Mouse (Mus musculus): ENCODE data around the gene Trpm3.
A peak's percentile ranks its signal among the peaks of the same experiment; 100 is the strongest.

Trpm3 gene

DNA sequence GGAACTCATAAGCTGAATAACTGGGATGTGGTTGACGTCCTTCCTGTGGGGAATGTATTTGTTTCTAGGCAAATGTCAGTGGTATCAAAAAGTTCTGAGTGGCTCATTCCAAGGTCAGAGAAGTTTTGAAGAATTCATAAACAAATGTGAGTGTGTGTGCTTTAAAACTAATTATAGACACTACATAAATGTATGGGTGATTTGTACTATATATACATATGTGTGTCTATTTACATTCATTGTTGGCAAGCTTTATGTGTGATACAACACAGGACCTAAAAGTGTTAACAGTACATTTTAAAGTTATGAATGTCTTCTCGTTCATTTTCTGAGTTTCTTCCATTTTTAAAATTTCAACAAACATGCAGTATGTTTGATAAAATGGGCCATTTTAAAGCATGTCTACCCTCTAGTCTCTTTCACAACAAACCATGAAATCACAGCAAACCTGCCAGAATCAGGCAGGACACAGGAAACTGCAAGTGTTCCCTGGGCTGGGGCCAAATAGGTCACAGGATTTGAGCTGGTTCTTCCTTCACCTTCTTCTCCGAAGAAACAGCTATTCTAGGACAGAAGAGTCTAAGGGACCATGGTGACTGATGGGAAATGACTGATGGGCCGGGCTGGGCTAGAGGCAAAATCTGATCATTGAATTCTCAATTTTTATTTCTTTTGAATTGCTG is 334.3 kb downstream of the Trpm3 start:
- no peak for DNase-seq (ENCODE audit: low spot score in 2 of 2)

DNA sequence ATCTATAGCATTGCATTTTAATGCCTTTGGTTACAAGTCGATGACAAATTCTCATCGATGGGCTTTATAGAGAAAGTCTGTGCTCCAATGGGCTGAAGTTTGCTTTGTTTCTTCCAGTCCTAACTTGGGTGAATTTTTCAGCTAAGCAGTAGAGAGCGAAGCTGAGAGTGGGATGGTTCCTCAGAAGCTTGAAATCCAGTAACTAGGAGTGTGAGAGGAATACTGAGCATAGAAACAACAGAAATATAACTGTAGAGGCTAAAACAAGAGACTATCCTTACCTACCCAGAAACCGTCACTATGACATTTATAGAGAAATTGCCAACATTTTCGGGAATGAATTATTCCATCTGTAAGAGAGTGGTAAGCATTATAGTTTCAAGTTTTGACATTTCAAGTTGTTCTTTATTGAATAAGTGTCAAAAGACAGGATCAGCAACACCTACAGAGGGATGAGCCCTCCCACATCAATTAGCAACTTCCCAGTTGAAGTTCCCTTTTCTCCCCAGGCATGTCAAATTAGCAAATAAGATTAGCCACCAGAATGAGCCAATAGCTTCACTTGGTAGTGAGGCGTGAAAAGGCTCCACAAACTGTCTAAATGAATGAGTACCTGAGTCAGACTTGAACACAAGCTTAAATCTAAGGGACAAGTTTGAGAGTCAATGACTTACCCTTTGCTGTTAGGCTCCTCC is 339.6 kb downstream of the Trpm3 start:
- no peak for DNase-seq (ENCODE audit: low spot score in 2 of 2)

DNA sequence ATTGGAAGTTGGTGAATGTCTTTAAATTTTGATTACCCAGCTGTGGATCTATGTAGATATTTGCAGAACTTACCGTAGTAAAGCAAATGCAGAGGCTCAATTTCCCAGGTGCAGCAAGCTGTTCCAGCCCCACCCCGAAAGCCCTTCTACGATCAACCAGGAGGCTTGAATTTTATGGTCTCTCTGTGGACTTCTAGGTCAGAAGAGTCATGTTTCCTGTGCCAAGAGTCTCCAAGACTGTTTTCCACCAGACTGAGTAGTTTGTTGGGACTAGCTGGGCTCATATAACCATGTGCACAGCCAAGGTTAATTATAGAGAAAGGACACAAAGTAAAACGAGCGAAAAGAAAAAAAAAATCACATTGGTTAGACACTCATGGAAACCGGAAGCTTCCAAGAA is 364.6 kb downstream of the Trpm3 start:
- DNase-seq (ENCODE audit: low spot score in 2 of 2): no peak

DNA sequence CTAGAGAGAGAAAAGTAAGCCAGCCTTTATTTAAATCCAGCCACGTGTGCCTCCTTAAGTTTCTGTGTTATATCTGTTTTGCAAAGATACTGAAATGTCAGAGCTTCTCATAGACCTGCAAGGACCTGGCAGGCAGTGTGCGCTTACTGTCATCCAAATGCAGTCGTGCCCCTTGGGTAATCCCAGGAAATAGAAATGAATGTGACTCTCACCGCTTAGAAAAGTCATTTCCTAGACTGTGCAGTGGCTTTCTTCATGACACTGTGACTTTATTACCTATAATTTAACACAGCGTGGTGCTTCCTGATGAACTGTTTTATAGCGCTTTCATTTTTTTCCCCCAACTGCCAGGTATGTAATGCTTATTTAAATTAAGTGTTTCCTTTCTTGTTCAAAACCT is 379.7 kb downstream of the Trpm3 start:
- DNase-seq (ENCODE audit: low spot score in 2 of 2): no peak

DNA sequence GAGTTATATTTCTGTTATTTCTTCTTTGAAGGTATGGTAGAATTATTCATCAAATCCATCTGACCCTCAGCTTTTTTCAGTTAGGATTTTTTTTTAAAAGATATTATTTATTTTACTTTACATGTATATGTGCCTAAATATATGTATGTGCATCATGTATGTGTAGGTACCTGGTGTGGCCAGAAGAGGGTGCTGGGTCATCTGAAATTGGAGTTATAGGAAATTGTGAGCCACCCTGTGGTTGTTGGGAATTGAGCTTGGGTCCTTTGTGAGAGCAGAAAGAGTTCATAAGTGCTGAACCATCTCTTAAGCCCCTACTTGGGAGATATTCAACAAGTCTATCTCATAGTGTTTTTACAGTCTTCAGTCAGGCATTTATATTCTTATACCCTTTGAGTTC is 389.1 kb downstream of the Trpm3 start:
- no peak for DNase-seq (ENCODE audit: low spot score in 2 of 2)

DNA sequence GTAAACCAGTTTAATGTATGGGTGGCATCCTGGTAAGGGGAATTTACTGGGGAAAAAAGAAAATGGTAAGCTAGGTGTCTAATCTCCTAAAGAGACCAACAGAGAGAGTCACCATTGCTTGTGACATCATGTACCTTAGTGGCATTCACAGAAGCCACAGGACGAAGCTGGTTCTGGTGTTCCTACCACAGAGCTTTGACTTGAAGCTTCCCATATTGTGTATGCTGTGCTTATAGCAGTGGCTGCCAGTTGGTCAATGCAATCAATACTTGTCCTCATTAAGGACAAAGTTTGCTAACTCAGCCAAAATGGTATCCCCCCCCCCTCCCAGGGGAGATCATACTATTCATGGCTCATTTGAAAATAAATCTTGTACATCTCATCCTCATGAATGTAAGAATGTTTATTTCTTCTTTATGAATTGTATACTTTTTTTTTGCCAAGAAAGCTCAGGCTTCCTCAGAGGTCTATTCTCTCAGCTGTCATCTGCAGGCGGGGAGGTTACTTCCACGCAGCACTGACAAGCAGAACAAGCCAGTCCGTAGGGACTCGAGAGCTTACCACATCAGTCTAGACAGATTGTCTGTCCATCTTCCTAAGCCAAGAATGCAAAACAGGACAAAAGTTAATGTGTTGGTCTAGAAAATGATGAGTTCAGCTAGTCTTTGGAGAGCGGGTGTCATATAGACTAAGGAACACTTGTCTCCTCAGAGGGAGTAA is 404.3 kb downstream of the Trpm3 start:
- no peak for DNase-seq (ENCODE audit: low spot score in 2 of 2)

DNA sequence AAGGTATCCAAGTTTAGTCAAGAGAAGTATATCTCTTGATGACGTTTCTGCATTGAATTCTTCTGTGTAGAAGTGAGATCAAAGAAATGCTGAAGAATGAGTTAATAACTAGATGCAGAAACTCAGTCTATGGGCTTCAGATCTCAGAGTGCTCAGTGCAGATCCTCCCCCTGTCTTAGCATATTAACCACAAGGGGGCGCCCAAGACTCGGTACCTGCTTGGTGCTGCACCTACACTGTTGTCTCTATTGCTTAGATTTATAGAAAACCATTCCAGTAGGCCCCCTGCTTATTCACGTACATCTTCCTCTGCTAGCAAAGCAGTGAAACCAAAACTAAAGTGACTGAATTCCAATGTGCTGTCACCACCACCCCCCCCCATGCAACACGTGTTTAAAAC is 413.3 kb downstream of the Trpm3 start:
- DNase-seq (ENCODE audit: low spot score in 2 of 2): peak in 1 of 2 experiments; percentile 1

DNA sequence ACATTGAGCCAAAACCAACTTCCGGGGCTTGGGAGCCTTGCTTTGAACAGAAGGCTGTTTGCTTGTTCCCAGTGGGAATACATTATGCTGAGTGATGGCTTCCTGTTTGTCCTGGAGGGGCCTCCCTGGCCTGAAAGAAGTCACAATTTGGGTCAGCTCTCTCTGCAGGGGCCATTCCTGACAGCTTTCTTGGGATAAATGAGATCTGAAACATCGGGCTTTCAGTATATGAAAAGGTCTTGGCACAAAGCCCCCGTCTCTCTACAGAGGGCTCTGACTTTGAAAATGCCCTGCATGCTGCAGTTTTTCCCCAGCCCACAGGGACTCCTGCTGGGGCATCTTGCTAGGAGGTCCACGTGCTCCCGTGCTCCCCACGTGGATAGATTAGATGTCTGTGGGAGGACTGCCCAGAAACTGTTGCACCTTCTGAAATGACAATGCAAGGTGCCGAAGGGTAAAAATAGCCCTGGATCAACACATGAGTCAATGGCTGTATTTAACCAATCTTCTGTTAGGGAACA is 415.6 kb downstream of the Trpm3 start:
- no peak for DNase-seq (ENCODE audit: low spot score in 2 of 2)

DNA sequence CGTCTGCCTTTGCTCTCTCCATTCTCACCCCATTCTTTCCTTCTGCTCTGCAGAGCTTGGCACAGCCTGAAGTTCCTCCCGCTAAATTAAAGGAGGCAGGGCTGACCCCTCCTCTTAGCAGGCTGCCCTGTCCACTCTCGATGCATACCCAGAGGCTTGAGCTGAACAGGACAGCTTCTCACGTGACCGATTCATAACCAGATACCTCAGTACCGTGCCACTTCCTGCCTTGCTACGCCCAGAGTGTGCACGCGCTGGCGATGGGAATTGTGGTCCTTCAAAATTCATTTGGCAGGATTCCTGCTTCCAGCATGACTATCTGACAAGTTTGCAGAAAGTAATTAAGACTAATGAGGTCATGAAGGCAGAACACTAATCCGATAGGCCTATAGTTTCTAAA is 433.6 kb downstream of the Trpm3 start:
- DNase-seq (ENCODE audit: low spot score in 2 of 2): no peak

DNA sequence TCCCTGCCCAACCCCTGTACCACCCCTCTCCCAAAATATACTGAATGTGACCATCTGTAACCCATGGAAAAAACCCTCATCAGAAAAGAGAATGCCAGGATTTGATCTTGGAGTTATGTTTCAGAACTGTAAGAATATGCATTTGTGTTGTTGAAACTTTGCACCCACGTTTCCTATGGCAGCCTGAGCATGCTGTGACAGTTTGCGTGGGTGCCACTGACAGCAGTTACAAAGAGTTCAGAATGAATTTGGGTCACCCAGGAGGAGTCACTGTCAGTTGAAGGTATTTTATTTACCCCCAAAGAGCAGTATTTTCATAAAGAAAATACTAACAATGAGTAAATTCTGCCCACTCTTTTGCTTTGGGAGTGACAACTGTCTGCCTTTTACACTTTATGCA is 434.0 kb downstream of the Trpm3 start:
- DNase-seq (ENCODE audit: low spot score in 2 of 2): no peak

DNA sequence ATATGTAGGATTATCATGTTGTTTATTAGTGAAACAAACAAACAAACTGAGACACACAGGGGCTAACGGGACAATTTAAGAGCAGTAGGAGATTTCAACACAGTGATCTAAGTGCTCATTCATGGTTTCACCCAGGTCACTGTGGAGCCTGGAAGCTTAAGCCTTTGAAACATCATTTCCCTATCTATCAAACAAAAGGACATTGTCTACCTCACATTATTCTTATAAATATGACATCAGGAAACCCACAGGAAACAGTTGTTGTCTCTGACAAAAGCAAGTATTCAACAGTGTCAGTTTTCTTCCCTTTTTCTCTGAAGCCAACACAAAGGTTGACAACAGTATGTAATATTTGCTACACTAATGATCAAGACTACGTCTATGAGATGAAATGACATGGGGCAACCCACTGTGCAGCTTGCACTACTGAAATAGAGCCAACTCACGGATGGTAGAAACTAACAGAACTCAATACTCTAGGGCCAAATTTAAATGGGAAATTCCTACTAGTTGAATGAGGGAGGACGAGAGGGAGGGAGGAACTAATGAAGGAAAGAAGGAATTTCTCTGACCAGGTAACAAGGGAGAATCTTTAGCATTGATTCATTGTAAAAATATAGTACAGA is 443.4 kb downstream of the Trpm3 start:
- DNase-seq (ENCODE audit: low spot score in 2 of 2): no peak

DNA sequence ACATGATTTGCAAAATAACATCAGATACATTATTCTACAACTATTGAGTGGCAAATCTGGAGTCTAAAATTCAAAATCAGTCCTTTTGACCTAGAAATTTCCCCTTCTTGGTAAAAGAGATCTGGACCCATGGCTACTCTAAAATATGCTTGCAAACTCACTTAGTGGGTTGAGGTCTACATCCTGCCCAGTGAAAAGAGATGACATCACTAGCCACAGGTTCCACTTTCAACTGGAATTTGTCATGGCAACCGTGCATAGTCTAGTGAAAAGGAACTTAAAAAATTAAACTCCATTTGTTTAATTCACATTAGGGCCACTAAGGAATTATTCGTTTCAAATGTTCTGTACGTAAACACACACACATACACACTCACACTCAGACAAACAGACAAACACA is 455.6 kb downstream of the Trpm3 start:
- no peak for DNase-seq (ENCODE audit: low spot score in 2 of 2)

DNA sequence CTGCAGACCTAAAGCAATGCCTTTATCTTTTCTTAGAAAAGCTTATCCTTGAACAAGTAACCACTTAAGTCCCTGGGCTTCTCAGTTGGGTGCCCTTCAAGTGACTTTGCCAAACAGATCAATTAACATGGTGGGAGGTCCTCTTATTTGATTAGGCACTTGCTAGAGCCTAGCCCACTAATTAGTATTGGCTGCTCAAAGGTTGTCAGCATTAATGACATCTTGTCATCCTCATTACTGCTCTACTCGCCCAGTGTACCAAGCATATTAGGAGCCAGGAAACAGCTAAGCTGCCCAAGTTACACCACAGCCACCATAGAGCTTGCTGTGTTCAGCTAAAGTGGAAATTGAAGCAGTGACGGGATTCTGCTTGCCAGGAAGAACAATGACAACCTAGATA is 456.4 kb downstream of the Trpm3 start:
- DNase-seq (ENCODE audit: low spot score in 2 of 2): no peak

DNA sequence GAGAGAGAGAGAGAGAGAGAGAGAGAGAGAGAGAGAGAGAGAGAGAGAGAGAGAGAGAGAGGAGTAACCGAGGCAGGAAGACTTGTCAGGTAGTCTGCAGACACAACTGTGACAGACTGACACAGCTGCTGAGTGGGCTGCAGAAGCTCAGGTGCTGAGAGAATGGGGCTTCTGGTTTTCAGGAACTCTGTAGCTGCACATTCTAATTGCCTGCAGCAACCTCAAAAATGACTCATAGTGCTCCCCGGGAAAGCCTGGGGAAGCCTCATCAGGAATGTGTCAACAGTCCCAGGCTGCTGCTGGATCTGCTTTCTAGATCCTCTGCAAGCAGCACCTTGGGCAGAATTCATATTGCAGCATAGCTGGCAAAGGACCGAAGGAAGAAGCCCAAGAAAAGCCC is 457.9 kb downstream of the Trpm3 start:
- no peak for DNase-seq (ENCODE audit: low spot score in 2 of 2)

DNA sequence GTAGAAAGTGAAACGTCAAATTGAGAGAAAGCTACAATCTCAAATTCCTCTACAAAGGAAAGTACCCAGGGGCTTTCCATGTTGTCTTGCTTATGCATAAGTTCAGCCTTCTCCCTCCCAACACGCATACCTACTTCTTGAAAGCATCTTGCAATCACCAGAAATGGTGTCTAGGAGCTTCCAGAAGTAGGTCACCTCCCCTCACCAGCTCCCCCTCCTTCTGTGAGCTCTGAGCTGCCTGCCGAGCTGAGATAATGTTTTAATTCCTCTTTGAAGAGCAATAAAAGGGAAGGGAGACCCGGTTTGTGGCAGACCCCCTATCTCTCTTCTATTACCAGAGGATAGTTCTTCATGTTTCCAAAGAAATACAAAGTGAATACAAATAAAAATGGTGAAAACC is 465.5 kb downstream of the Trpm3 start:
- DNase-seq (ENCODE audit: low spot score in 2 of 2): no peak

DNA sequence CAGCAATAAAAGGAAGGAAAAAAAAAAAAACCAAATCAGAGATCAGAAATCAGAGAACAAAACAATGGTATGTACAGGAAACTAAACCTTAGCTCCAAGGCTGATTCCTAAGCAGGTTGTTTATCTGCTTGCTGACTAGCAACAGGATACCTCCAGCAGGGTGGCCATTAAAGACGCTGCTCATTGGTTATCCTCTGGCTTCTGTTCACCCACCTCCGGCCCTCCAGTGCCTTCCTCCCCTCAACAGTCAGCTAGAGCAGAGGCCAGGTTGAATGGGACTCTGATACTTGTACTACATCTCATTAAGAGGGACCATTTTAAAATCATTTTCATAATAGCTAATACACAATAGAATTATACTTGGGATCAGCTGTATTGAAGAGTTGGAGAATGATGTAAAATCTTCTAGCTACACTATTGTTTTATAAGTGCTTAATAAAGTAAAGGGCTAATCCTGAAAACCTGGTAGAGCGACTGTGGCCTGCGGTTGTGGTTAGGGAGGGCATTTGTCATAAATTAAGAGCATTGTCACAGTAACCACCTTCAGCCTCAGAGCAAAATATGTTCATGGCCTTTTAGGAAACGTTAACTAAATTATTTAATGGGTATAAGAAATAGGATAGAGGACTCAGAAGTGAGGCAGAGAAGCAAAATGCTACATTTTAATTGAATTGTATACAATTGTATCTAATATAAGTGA is 469.3 kb downstream of the Trpm3 start:
- no peak for DNase-seq (ENCODE audit: low spot score in 2 of 2)

DNA sequence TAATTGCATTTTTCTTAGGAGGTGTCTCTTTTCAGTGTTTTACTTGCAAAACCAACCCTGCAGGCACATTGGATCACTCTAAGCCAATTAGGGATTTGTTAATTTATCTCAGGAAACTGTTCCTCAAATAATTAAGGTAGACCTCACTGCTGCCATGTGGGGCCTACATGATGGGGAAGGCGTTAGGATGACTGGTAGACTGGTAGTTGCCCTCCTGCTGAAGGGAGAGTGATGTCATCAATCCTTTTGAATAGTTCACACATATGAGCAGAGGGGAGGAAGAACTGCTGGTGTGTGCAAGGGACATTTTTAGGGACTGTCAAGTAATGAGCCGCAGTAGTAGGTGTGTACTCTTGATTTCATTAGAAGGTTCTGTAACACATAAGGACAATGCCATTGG is 472.8 kb downstream of the Trpm3 start:
- no peak for DNase-seq (ENCODE audit: low spot score in 2 of 2)

DNA sequence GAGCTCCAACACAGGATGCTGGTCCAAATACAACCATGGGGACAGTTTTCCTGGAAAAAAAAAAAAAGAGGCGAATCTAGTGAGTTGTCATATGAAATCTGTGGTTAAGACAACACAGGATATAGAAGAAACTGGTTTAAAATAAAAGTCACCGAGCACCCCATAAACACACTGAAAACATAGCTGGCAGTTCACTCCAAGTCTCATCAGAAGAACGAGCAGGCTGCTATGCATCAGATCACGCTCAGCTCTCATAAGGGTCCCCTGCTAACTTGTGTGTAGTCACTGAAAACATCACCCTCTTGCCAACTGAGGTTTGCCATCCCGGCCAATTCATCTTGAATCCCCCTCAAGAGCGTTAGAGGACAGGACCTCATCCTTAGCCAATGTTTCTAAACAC is 476.5 kb downstream of the Trpm3 start:
- no peak for DNase-seq (ENCODE audit: low spot score in 2 of 2)

DNA sequence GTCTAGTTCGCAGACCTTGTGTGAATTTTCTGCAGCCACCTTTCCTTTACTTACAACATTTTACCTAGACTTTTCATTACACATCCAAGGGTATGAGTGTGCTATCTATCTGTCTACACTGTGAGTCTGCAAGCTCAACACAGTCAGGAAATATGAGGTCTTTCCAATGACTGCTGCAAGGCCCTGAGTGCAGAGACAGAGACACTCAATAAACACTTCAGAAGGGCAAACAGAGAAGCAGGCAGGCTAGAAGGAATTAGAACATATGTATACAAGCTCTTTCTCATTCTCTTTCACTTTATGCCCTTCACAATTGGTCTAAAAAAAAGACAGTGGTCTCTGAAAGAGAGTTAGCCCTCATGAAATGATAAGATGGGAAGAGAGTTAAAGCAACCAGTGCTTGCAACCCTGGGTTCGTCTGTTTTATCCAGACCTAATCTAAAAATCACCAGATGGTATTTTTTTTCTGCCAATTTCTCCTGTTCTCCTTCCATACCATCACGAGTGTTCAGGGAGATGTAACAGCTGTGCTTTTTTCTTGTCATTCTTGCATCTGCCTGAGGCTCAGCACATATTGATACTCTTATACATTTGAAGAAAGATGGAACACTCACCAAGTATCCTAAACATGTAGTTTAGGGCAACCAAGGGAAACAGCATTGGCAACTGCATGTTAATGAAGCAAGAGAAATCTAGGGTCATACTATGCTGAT is 486.1 kb downstream of the Trpm3 start:
- no peak for DNase-seq (ENCODE audit: low spot score in 2 of 2)

DNA sequence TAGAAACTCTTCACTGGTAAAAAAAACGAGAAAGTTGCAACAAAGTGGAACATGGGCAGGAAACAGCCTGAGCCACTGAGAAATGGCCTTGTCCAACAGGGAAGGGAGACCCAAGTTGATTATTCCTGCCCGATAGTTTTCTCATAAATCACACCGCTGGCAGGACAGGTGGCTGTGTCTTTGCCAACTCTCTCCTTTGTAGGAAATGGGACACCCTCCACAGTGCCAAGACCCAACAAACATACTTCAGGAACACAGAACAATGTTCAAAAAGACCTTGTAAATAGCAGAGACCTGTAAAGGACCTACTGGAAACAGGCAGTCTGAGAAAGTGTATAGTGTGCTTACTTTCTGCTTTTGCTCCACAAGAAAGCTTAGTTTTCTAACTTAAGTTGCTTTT is 490.0 kb downstream of the Trpm3 start:
- no peak for DNase-seq (ENCODE audit: low spot score in 2 of 2)

DNA sequence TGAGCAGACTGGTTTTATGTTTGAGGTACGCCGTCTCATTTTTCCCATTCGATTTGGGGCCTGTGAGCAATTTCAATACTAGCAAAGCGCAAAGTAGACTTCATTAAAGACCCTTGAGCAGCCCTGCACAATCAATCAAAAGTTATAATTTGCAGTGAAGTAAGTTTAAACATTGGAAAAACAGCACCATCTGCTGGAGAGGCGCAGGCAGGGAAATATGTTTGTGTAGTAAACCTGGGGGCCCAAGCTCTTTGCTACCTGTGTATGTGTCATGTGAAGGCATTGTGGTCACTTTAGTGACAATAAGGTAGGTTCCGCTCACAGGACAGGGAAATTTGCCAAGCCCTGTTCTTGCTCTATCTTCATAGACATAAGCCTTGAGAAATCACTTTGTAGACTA is 492.5 kb downstream of the Trpm3 start:
- no peak for DNase-seq (ENCODE audit: low spot score in 2 of 2)

Measured in natural killer cell, adult 2 months (primary cell).